Mouse (Mus musculus): ENCODE measurements around the gene Rcor1. TPM values are rescaled to one million over a fixed set of nuclear protein-coding genes. Genes with fewer than 3 reads are reported as not detected.

Gene Rcor1
- 68.7 TPM for polyA plus RNA-seq (2017; shearing (Covaris generic))

GRCm38 (mm10) chr12:111038976-111039612, at the start of gene Rcor1:
Rcor1 (plus strand) TSS chr12:111039351.

Other genes starting within 250 kb of the Rcor1 start
- not detected for gene Mok, start 198.4 kb upstream of the Rcor1 start, polyA plus RNA-seq (2017; shearing (Covaris generic))
- gene Zfp839, start 189.1 kb upstream of the Rcor1 start, polyA plus RNA-seq (2017; shearing (Covaris generic)): 1.4 TPM
- gene Cinp, start 150.2 kb upstream of the Rcor1 start, polyA plus RNA-seq (2017; shearing (Covaris generic)): 26.7 TPM
- gene Tecpr2, start 150.1 kb upstream of the Rcor1 start, polyA plus RNA-seq (2017; shearing (Covaris generic)): 3.2 TPM
- 3.6 TPM for gene Ankrd9, start 60.3 kb upstream of the Rcor1 start, polyA plus RNA-seq (2017; shearing (Covaris generic))
- 43.9 TPM for gene Traf3, start 127.0 kb downstream of the Rcor1 start, polyA plus RNA-seq (2017; shearing (Covaris generic))
- gene 4930595D18Rik, start 145.1 kb downstream of the Rcor1 start, polyA plus RNA-seq (2017; shearing (Covaris generic)): not detected
- not detected for gene Amn, start 231.7 kb downstream of the Rcor1 start, polyA plus RNA-seq (2017; shearing (Covaris generic))

Data from naive thymus-derived CD4-positive, alpha-beta T cell, adult 5 months (primary cell).